Mouse (Mus musculus): ENCODE data around the gene Gm47985.

The Gm47985 gene

DNA sequence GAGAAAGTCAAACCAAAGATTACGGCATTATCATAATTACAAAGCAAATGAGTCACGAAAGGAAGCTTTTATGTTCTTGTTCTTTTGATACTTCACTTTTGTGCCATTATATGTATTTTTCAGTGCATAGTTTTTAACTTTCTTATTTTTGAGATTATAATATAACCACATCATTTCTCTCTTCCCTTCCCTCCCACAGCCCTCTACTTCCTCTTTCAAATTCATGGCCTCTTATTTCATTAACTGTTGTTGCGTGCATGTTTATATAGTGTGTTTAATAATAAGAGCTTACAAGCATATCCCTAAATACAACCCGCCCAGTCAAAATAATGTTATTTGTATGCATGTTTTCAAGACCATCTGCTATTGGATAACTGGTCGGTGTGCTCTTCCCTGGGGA lies 36.7 kb downstream of the Gm47985 start:
- no peak for DNase-seq (ENCODE audit: low read depth, low spot score)

DNA sequence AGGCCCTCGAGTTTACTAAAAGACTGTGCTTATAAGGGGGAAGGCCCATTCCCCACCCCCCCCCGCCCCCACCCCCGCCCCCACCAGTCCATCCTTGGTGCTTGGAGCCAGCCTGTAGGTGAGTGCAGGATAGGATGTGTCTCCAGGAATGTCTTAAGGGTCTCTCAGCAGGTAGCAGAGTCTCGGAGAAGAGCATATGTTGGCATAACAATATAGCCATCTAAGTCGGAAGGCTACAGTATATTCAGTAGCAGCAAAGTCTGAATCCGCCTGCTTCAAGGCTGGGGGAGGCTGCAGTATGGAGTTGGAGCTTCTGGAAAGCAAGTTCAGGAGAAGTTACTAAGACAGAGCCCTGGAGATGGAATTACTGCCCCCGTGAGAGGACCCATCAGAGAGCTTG lies 37.8 kb downstream of the Gm47985 start:
- DNase-seq (ENCODE audit: low read depth, low spot score), result peak; percentile 78

DNA sequence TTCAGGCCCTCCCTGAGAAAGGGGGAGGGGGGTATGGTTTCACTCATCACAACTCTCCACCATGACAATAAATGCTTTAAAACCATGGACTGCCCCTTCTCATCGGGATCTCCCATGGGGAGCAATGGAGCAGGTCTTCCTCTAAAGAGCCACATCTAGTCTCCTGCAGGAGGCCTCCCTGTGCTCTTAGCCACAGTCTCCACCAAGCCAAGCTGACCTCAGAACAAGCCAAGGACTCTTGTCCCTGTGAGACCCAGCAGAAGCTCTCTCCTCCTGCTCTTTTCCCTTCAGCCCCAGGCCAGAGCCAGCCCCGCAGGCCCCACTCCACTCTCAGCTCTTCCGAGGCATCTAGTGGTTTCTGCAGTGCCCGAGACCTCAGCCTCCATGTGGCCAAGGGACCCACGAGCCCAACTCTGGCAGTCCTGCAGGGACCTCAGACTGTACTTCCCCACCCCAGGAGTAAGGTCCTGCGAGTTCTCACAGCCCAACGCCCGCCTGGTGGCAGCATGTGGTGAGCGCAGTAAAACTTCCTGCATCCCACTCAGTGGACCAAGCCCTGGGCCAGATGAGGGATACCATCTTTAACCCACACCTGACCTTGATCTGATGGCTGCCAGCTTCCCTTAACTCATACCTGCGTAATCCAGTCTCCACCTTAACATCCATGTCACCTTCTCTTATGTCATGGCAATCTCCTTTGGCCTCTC lies 40.4 kb downstream of the Gm47985 start:
- DNase-seq (ENCODE audit: low read depth, low spot score), result no peak

DNA sequence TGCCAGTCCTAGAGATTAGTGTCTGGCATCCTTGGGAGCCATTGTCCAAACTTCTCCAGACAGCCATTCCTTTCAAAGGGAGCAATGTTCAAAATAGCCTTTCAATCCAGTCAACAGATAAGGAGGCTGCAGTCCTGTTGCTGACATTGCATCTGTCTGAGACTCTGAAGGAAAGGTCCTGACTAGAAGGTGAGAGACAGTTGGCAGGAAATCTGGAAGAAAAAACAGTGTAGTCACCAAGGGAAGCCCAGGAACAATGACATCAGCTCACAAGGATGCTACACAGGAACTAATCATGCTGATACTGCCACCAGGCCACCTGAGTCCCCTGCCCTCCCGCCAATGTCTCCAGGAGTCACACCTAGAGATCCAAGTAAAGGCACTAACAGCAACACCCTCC lies 41.0 kb downstream of the Gm47985 start:
- DNase-seq (ENCODE audit: low read depth, low spot score), result no peak

DNA sequence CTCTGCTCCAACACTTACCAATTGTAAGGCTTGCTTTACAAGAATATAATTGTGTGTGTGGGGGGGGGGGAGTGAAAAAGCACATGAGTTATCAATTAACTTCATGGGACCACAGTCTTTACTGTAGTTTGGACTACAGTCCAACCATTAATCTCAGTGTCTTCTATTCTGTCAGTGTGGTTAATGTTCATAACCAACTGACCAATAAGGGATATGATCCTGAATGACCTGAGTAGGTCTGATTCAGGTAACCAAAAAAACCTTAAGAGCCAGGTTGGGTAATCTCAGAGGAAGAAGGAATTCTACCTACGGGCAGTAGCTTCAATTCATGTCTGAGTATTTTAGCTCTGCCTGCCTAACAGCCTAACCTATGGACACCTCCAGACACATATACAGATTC lies 42.2 kb downstream of the Gm47985 start:
- no peak for DNase-seq (ENCODE audit: low read depth, low spot score)

DNA sequence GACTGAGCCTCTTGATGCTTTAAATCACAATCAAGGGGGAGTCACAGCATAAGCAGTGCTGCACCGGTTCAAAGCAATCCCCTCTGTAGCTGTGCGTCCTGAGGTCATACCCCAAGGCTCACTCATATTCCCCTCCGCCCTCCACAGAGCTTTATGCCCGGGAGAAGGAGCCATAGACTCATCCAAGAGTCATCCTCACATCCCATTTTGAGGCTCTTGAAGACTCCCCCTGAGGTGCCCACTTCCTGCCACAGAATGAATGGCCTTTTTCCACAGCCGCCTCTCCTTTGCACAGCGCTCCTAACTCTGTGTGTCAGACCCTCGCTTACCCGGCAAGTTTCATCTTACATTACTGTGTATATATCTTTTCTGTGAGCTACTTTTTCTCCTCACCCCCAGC lies 45.2 kb downstream of the Gm47985 start:
- DNase-seq (ENCODE audit: low read depth, low spot score), result no peak

DNA sequence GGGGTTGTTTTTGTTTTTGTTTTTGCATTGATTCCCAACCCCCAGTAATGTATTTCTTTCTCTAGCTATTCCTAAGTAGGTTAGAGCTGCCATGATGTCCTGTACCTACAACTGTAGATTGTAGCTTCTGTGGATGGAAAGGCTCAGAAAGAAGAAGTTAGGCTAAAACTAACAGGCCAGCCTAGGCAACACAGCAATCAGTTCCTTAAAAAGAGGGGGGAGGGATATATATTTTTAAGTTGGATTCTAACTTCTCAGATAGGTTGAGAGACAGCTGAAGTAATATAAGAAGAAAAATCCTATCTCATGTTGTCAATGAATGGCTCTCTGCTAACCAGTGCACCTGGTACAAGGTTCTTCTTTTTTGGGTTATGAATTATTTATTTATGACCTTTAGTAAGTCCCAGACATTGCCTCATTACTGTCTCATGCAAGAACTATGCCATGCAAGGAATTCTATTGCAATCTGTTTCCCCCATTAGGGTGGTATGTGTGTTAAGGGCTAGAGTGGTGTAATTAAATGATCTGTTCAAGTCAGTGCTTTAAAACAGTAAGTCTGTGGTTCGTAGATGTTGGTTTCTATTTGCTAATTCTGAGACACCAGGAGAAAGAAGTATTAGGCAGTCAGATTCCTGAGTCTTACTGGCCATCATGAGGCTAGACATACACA lies 46.1 kb downstream of the Gm47985 start:
- DNase-seq (ENCODE audit: low read depth, low spot score), result no peak

DNA sequence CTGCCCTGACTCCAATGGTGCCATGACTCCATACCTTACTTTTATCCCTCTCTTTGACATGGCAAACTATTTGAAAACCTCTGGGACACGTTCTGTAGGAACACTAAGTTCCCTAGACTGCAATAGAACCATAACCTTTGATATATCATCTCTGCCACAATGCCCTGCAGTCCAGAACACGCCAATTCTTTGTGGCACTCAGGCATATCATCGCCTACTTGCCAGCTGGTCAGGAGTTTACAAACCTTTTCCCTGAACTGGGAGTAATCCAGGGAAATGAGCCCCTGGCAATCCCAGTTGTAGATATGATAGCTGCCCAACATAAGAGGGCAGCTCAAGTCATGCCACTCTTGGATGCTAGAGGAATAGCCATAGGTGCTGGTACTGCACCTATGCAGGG lies 50.0 kb downstream of the Gm47985 start:
- no peak for DNase-seq (ENCODE audit: low read depth, low spot score)

DNA sequence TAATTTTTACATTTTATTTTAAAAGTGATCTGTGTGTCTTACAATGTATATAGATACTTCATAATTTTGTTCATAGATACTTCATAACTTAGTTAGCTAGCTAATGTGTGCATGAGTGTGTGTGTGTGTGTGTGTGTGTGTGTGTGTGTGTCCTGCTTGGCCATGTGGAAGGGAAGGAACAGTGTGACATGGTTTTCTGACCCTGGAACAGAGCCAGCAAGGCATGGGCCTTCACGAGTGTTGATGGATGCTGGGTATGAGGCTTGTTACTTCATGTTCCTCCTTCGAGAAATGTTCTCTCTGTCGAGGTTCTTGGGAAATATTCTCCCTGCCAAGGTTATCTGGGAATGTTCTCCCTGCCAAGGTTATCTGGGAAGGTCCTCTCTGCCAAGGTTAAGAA lies 51.4 kb downstream of the Gm47985 start:
- no peak for DNase-seq (ENCODE audit: low read depth, low spot score)

Measured in ZHBTc4 (cell line).